Mouse (Mus musculus) intestine, embryonic 14.5 days (tissue): ENCODE measurements around the gene Armc2. TPM values are rescaled to one million over a fixed set of nuclear protein-coding genes. Genes with fewer than 3 reads are reported as not detected.

Source experiments
- ATAC-seq: fragments of 200-750 bp; cut with Nextera tagmentation; replicated peaks from 2 replicates; pipeline ENCODE4 v1.8.0; 2017; ENCODE audit warnings: low read depth, moderate number of reproducible peaks, moderate TSS enrichment, moderate library complexity; ENCODE audit not compliant: low FRiP score, low TSS enrichment
- DNase-seq: peaks from one replicate; pipeline ENCODE4 v3.0.0-alpha.2; 2018; ENCODE audit warnings: low spot score
- H3K27ac ChIP-seq: fragments of 300-500 bp; sonication (generic); 2 replicates; pipeline ENCODE4 v1.5.1; 2014; ENCODE audit warnings: low read depth, mild to moderate bottlenecking, control low read depth
- H3K27me3 ChIP-seq: fragments of 300-500 bp; sonication (generic); replicated peaks from 2 replicates; pipeline ENCODE4 v1.6.1; 2014; ENCODE audit warnings: low read length, control low read depth; ENCODE audit not compliant: control insufficient read depth, insufficient read depth
- H3K36me3 ChIP-seq: fragments of 300-500 bp; sonication (generic); 2 replicates; pipeline ENCODE4 v1.6.1; 2014; ENCODE audit warnings: low read length, control low read depth; ENCODE audit not compliant: control insufficient read depth, insufficient read depth
- H3K4me1 ChIP-seq: fragments of 300-500 bp; sonication (generic); replicated peaks from 2 replicates; pipeline ENCODE4 v1.6.1; 2014; ENCODE audit warnings: low read length, control low read depth, mixed read lengths; ENCODE audit not compliant: control insufficient read depth, insufficient read depth
- H3K4me2 ChIP-seq: fragments of 300-500 bp; sonication (generic); 2 replicates; pipeline ENCODE4 v1.6.1; 2014; ENCODE audit warnings: low read length
- H3K4me3 ChIP-seq: fragments of 300-500 bp; sonication (generic); 2 replicates; pipeline ENCODE4 v1.5.1; 2014; ENCODE audit warnings: low read depth, low read length, control low read depth, mixed read lengths
- H3K9ac ChIP-seq: fragments of 300-500 bp; sonication (generic); 2 replicates; pipeline ENCODE4 v1.6.1; 2014; ENCODE audit warnings: mild to moderate bottlenecking, low read length
- H3K9me3 ChIP-seq: fragments of 300-500 bp; sonication (generic); 2 replicates; pipeline ENCODE4 v1.6.1; 2016; ENCODE audit warnings: low read length, control low read depth; ENCODE audit not compliant: control insufficient read depth
- WGBS: fragments of 180-500 bp; shearing (Covaris S2); extraction: QIAGEN DNeasy Blood & Tissue Kit; methylation state at CpG from one replicate; pipeline ENCODE4 v1.1.7; 2014; 5-methylcytosine and 5-hydroxymethylcytosine counted together
- polyA plus RNA-seq: library from polyadenylated mRNA; unstranded; fragments of >200 nt; fragmentation: Nextera tagmentation; extraction: Ambion mirVana; gene quantifications from 2 replicates; pipeline ENCODE4 v1.2.1, GENCODE M21; 2014

Armc2 gene
- polyA plus RNA-seq, 1 experiment from 2014 or later: 1.7 TPM

DNA sequence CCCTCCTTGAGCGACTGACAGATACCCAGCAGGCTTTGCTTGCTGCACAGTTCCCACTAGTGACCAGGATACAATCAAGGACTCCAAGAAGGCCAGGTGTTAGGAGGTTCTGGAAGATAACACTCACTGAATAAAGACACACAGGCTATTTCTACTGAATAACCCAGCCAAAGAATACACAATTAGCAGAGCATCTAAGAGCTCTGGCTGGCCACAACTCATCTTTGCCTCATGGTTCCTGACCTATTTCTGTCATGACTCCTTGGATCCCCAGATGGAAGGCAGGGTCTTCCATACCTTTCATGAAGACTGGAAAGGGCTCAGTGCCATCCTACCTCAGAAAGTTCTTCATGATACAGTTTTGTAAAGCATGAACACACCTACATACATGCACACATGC, 14.2 kb downstream of the Armc2 start:
- ATAC-seq: no peak

DNA sequence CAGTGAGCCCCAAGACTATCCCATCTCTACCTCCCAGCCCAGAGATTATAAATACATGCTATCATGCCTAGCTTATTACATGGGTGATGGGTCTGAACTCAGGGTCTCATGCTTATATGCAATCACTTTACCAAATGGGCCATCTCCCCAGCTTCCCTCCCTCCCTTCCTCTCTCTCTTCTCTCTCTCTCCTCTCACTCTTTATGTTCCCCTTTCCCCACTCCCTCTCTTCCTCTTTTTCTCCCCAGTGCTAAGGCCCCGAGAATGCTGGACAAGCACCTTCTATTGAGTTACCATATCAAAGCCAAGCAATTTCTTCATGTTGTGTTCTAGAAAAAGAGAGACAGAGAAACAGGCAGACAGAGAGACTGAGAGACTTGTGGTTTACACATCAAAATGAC, 14.7 kb downstream of the Armc2 start:
- H3K27me3 ChIP-seq: no peaks in the 10 kb centered on the region
- 67% methylated on average over 1 of the region's 1 CpGs for WGBS
- no peaks in the 10 kb centered on the region for H3K9me3 ChIP-seq
- H3K4me1 ChIP-seq: 0 out of 2 replicates have a peak, but pooled peaks cover 3% of the 10 kb centered on the region
- ATAC-seq: no peak
- H3K9ac ChIP-seq: no peak overlapping the region
- H3K36me3 ChIP-seq: no peaks in the 10 kb centered on the region
- no peak overlapping the region for H3K27ac ChIP-seq
- no peak overlapping the region for H3K4me3 ChIP-seq
- no peak overlapping the region for H3K4me2 ChIP-seq
- DNase-seq: no peak

More for the DNA sequence above, 14.2 kb downstream of the Armc2 start:
- no peak overlapping the region for H3K4me3 ChIP-seq
- H3K4me1 ChIP-seq: 0 out of 2 replicates have a peak, but pooled peaks cover 3% of the 10 kb centered on the region
- H3K27me3 ChIP-seq: no peaks in the 10 kb centered on the region
- H3K27ac ChIP-seq: no peak overlapping the region
- H3K9ac ChIP-seq: no peak overlapping the region
- no peaks in the 10 kb centered on the region for H3K36me3 ChIP-seq
- no peaks in the 10 kb centered on the region for H3K9me3 ChIP-seq
- DNase-seq: no peak
- 89% methylated on average over 1 of the region's 1 CpGs for WGBS
- H3K4me2 ChIP-seq: no peak overlapping the region

DNA sequence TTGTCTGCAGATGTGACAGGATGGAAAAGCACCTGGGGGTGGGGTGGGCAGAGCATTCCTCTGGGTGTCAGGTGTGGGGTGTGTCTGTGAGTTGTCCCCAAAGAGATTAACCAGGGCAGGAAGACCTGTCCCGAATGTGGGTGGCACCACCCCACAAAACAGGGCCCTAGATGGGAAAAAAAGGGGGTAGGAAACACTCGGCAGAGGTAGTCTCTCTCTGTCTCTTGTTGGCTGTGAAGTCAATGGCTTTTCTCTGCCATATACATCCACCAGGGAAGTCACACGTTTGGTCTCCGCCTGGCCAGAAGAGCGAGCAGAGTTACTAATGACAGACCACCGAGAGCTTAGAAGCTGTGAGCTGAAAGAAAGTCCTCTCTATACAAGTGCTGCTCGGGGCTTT, 15.8 kb downstream of the Armc2 start:
- no peak for ATAC-seq

DNA sequence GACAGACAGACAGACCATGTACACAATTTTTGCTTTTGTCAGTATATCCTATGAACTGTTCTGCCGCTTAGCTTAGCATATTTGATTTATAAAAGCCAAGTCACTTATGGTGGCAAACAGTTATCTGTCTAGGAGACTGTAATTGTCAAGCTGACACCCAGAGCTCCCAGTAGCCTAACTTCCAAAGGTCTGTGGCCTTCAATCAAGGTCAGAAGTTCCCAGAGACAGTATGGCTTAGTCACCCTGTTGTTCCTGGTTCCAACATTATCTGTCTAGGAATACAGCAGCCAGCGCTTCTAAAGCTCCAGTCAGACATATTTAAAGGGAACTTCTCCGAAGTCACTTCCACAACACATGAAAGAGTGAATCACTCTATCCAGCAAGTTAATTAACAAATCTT, 17.0 kb downstream of the Armc2 start:
- no peak for DNase-seq
- Histone ChIP-seq H3K4me1 (0 out of 2 replicates have a peak, but pooled peaks cover 3% of the 10 kb centered on the region), H3K4me3 (no peak overlapping the region), H3K27me3 (no peaks in the 10 kb centered on the region), H3K27ac (no peak overlapping the region), H3K36me3 (no peaks in the 10 kb centered on the region), H3K9me3 (no peaks in the 10 kb centered on the region), H3K9ac (no peak overlapping the region), H3K4me2 (no peak overlapping the region)
- no peak for ATAC-seq
- WGBS: 80% methylated on average over 3 of the region's 3 CpGs

More for the DNA sequence above, 15.8 kb downstream of the Armc2 start:
- Histone ChIP-seq H3K9me3 (no peaks in the 10 kb centered on the region), H3K4me2 (no peak overlapping the region), H3K27me3 (no peaks in the 10 kb centered on the region), H3K27ac (no peak overlapping the region), H3K4me3 (no peak overlapping the region), H3K9ac (no peak overlapping the region), H3K36me3 (no peaks in the 10 kb centered on the region), H3K4me1 (0 out of 2 replicates have a peak, but pooled peaks cover 3% of the 10 kb centered on the region)
- WGBS: 61% methylated on average over 7 of the region's 7 CpGs
- no peak for DNase-seq

DNA sequence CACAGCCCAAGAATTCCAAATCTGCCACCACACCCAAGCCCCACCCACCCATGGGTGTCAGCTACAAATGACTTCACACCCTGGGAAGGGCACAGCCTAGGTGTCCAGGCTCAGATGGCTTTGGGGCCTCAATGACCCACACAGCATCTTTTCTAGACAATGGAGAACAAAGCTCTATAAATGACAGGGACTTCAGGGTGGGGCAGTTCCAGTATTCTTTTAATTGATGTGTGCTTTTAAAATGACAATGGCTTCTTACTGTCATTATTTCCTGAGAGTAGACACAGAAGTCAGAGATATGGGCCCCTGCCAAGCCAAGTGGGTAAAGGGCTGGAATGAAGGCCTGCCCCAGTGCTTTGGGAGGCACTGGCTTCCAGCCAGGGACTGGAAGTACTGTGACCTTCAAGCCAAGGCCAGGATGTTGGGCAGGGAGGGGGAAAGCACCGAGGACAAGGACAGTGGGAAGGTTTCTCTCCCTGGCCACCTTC, 20.5 kb downstream of the Armc2 start:
- H3K4me3 ChIP-seq: no peak overlapping the region
- DNase-seq: no peak

DNA sequence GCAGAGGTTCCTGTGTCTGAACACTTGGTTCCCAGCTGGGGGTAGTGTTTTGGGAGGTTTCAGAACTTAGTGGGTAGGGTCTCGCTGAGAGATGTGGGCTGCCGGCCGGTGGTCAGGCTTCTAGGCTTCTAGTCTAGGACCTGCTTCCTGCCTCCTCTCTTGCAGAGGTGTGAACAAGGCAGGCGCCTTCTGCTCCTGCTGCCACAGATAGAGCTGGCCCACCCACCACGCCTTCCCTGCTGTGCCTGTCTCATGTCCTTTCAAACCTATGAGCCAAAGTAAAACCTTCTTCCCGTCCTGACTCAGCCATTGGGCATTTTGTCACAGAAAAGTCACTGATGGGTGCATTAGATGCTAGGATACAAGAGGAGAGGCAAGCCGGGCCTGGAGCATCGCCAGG, 22.1 kb downstream of the Armc2 start:
- Histone ChIP-seq H3K9me3 (no peaks in the 10 kb centered on the region), H3K27me3 (no peaks in the 10 kb centered on the region), H3K9ac (no peak overlapping the region), H3K4me3 (no peak overlapping the region), H3K4me1 (peaks cover 5% of the 10 kb centered on the region), H3K36me3 (no peaks in the 10 kb centered on the region), H3K4me2 (no peak overlapping the region), H3K27ac (no peak overlapping the region)
- WGBS: 53% methylated on average over 8 of the region's 8 CpGs
- ATAC-seq: no peak
- no peak for DNase-seq

More for the DNA sequence above, 20.5 kb downstream of the Armc2 start:
- no peak overlapping the region for H3K27ac ChIP-seq
- H3K4me1 ChIP-seq: no peaks in the 10 kb centered on the region
- H3K9me3 ChIP-seq: no peaks in the 10 kb centered on the region
- no peaks in the 10 kb centered on the region for H3K36me3 ChIP-seq
- 79% methylated on average over 1 of the region's 1 CpGs for WGBS
- no peak overlapping the region for H3K4me2 ChIP-seq
- no peak overlapping the region for H3K9ac ChIP-seq
- H3K27me3 ChIP-seq: no peaks in the 10 kb centered on the region
- ATAC-seq: no peak

DNA sequence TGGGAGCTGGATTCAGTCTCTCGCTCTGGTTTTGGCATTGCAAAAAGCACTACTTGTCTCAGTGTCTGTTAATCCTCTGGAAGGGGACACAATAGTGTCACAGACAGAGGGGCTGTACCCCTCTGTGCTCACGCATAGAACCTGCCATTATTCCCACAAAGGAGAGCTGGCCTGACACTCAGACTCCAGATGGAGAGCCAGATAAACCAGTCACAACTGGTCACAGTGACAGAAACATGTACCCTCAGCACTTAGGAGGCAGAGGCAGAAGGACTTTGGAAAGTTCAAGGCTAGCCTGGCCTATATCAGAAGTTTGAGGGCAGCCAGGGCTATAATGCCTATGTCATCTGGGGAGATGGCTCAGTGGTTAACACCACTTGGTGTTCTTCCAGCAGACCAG, 23.2 kb downstream of the Armc2 start:
- WGBS: 84% methylated on average over 2 of the region's 2 CpGs
- no peak overlapping the region for H3K4me2 ChIP-seq
- no peaks in the 10 kb centered on the region for H3K27me3 ChIP-seq
- H3K4me1 ChIP-seq: peaks cover 9% of the 10 kb centered on the region
- no peak overlapping the region for H3K27ac ChIP-seq
- no peak for ATAC-seq
- H3K4me3 ChIP-seq: no peak overlapping the region
- DNase-seq: no peak
- no peaks in the 10 kb centered on the region for H3K36me3 ChIP-seq
- H3K9ac ChIP-seq: no peak overlapping the region
- H3K9me3 ChIP-seq: no peaks in the 10 kb centered on the region

DNA sequence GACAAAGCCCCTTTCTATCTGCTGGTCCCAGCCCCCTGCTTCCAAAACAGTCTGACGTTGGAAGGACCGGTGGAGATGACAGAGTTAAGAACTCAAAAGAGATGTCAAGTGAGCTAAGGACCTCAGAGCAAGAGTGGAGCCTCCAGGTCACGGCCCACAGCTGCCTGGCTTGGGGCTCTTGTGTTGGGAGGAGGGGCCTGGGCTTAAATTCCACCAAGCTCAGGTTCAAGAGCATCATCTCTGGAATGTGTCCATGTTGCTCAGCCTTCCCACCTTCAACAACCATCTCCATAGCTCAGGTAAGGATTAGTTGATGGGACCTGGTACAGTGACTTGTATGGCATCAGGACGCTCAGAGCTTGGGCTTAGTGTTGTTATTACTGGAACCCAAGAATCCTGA, 23.7 kb downstream of the Armc2 start:
- Histone ChIP-seq H3K27ac (no peak overlapping the region), H3K4me3 (no peak overlapping the region), H3K4me2 (no peak overlapping the region), H3K36me3 (no peaks in the 10 kb centered on the region), H3K9ac (no peak overlapping the region), H3K4me1 (peaks cover 9% of the 10 kb centered on the region), H3K27me3 (no peaks in the 10 kb centered on the region), H3K9me3 (no peaks in the 10 kb centered on the region)
- ATAC-seq (no peak), DNase-seq (no peak)
- 59% methylated on average over 4 of the region's 4 CpGs for WGBS

DNA sequence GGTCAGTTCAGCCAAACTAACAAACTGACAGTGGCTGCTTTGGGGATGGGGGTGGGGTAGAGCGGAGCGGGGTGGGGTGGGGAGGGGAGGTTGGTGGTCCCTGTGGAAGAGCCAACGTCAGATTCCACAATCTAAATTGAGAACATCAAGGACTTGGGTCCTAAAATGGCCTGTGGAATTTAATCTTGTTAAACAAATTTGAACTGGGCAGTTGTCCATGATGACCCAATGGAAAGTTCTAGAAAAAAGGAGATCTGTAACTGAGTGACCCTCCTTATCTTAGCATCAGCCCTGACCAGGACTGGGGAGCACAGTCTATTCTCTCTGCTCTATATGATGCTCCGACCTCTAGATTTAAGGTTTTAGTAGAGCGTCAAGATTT, 26.2 kb downstream of the Armc2 start:
- no peak for DNase-seq
- Histone ChIP-seq H3K36me3 (no peaks in the 10 kb centered on the region), H3K27me3 (no peaks in the 10 kb centered on the region), H3K4me3 (no peak overlapping the region), H3K4me1 (peaks cover 9% of the 10 kb centered on the region), H3K27ac (no peak overlapping the region), H3K9ac (no peak overlapping the region), H3K9me3 (no peaks in the 10 kb centered on the region), H3K4me2 (no peak overlapping the region)
- 75% methylated on average over 5 of the region's 5 CpGs for WGBS
- ATAC-seq: no peak
